Mouse (Mus musculus) testis, adult 2 months (tissue): ENCODE measurements around the gene Glra3. TPM values are rescaled to one million over a fixed set of nuclear protein-coding genes. Genes with fewer than 3 reads are reported as not detected.

Source experiments
- H3K27ac ChIP-seq: fragments of 200-500 bp; 2 replicates; pipeline ENCODE4 v1.5.1; 2012; ENCODE audit warnings: low read depth, low read length; ENCODE audit not compliant: control insufficient read depth, insufficient read depth
- H3K27me3 ChIP-seq: fragments of 200-500 bp; 2 replicates; pipeline ENCODE4 v1.6.1; 2012; ENCODE audit warnings: mild to moderate bottlenecking, low read length, moderate library complexity; ENCODE audit not compliant: control insufficient read depth, insufficient read depth
- H3K36me3 ChIP-seq: fragments of 200-500 bp; 2 replicates; pipeline ENCODE4 v1.6.1; 2012; ENCODE audit warnings: mild to moderate bottlenecking, low read length; ENCODE audit not compliant: control insufficient read depth, insufficient read depth
- H3K4me1 ChIP-seq: fragments of 200-500 bp; 2 replicates; pipeline ENCODE4 v1.6.1; 2012; ENCODE audit warnings: low read length; ENCODE audit not compliant: control insufficient read depth, insufficient read depth
- H3K4me3 ChIP-seq: fragments of 200-500 bp; 2 replicates; pipeline ENCODE4 v1.5.1; 2012; ENCODE audit warnings: low read depth, mild to moderate bottlenecking, low read length, moderate library complexity, mixed read lengths; ENCODE audit not compliant: control insufficient read depth
- CTCF ChIP-seq: fragments of 200-500 bp; IDR thresholded peaks from 2 replicates; pipeline ENCODE4 v1.5.1; 2012; ENCODE audit warnings: low read depth, mild to moderate bottlenecking, inconsistent platforms, low read length, moderate library complexity; ENCODE audit not compliant: control insufficient read depth, insufficient read depth, insufficient replicate concordance
- POLR2A ChIP-seq: fragments of 200-500 bp; IDR thresholded peaks from 2 replicates; pipeline ENCODE4 v1.6.1; 2012; ENCODE audit warnings: low read depth, mild to moderate bottlenecking, inconsistent platforms, low read length, moderate library complexity; ENCODE audit not compliant: control insufficient read depth
- polyA plus RNA-seq: library from polyadenylated mRNA; depleted of rRNA; stranded (reverse); fragments of >200 nt; gene quantifications from 2 replicates; pipeline ENCODE4 v1.2.3, GENCODE M21; 2012; rRNA removed

Glra3 gene
- polyA plus RNA-seq, 1 experiment: 0.01 TPM

DNA sequence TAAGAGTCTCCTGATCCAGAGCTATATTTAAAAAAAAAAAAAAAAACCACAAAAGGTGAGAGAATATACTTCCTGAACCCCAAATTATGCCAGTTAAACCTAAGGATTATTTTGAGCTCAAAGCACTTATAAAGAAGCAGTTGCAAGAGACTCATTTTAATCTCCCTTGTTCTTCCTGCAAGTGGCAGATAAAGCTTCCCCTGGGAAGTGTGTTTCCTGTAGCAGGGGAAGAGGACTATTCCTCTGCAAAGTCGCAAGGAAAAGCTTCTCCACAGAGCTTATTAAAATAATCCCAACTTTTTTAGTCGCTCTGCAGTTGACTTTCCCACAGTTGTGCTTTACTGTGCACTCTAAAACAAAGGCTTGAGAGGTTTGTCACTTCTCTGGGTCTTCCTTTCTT lies 218.7 kb downstream of the Glra3 start:
- Histone ChIP-seq H3K4me1 (no peaks in the 10 kb centered on the region), H3K4me3 (no peak overlapping the region)

More for the DNA sequence above, 218.7 kb downstream of the Glra3 start:
- no peak for TF ChIP-seq POLR2A
- TF ChIP-seq CTCF: no peak
- Histone ChIP-seq H3K36me3 (no peaks in the 10 kb centered on the region), H3K27ac (no peak overlapping the region), H3K27me3 (no peaks in the 10 kb centered on the region)

Other genes with a start within 250 kb of the Glra3 start
- 12.9 and 18.5 TPM in 2 replicates for gene Adam29, start 33.5 kb upstream of the Glra3 start, polyA plus RNA-seq